Mouse (Mus musculus) megakaryocyte, embryonic 14.5 days (primary cell): ENCODE results near the gene Gm21969. TPM values are rescaled to one million over a fixed set of nuclear protein-coding genes. Genes with fewer than 3 reads are reported as not detected.

ENCODE experiments used
- H3K27me3 ChIP-seq: replicated peaks from 2 replicates; pipeline ENCODE3; 2012; ENCODE audit warnings: inconsistent platforms
- H3K36me3 ChIP-seq: replicated peaks from 2 replicates; pipeline ENCODE3; 2012; ENCODE audit warnings: low read length, inconsistent platforms, mixed read lengths
- H3K4me1 ChIP-seq: 2 replicates; pipeline ENCODE4 v1.6.1; 2012; ENCODE audit warnings: inconsistent platforms
- H3K4me3 ChIP-seq: replicated peaks from 2 replicates; pipeline ENCODE3; 2012; ENCODE audit warnings: moderate library complexity, mild to moderate bottlenecking, inconsistent platforms
- H3K9me3 ChIP-seq: 2 replicates; pipeline ENCODE4 v1.6.1; 2012; ENCODE audit warnings: inconsistent platforms
- FLI1 ChIP-seq: IDR thresholded peaks from 2 replicates; pipeline ENCODE4 v1.6.1; 2012; ENCODE audit warnings: low read length, inconsistent platforms, mixed read lengths
- GATA1 ChIP-seq: IDR thresholded peaks from 3 replicates; pipeline ENCODE4 v1.6.1; 2012; ENCODE audit warnings: mixed read lengths, low read length, inconsistent platforms, borderline replicate concordance
- polyA plus RNA-seq: library from polyadenylated mRNA; stranded (reverse); fragments of >175 nt; gene quantifications from 2 replicates; pipeline ENCODE4 v1.2.3, GENCODE M21; 2012; ENCODE audit warnings: low replicate concordance; ENCODE audit not compliant: insufficient read depth

Gene Gm21969
- polyA plus RNA-seq, 1 experiment: 0.03 TPM

DNA sequence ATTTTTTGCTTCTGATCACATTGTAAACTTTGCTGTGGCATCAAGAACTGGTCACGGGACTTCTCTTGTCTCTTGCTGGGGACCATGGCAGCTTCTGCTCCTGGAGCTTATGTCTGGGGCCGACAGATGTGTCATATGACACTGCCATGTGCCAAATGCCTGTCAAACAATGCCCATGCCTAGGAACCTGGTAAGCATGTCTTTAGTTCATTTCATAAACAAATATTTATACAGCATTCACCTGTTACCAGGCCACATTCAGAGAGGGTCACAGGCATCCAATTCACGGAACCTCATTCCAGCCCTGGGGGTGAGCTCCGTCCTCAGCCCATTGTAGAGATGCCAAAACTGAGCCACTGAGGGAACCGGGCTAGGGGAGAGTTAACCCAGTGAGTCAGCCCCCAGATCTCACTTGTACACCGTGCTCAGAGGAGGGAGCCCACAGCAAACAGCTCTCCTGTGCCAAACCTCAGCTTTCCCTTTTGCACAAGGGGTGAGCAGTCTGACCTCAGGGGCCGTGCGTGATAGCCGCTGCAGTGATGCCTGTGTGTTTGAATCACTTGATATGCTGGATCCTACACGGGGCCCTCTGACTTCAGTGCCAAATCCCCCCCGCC is 19.2 kb upstream of the Gm21969 start:
- peaks cover 91% of the 10 kb centered on the region for H3K27me3 ChIP-seq
- H3K9me3 ChIP-seq: no peaks in the 10 kb centered on the region
- H3K4me1 ChIP-seq: peaks cover 9% of the 10 kb centered on the region; the same call in 1 of the 2 replicates
- no peak for TF ChIP-seq GATA1
- no peak for TF ChIP-seq FLI1
- no peak overlapping the region for H3K4me3 ChIP-seq
- H3K36me3 ChIP-seq: no peaks in the 10 kb centered on the region

- Histone ChIP-seq H3K9me3 (no peaks in the 10 kb centered on the region), H3K36me3 (no peaks in the 10 kb centered on the region), H3K4me1 (peaks cover 9% of the 10 kb centered on the region; the same call in 1 of the 2 replicates), H3K4me3 (no peak overlapping the region), H3K27me3 (peaks cover 86% of the 10 kb centered on the region)
- no peak for TF ChIP-seq FLI1
- no peak for TF ChIP-seq GATA1
Measured at GRCm38 (mm10) chr4:139584704-139585103, 18.3 kb upstream of the Gm21969 start.

- Histone ChIP-seq H3K4me1 (peaks cover 9% of the 10 kb centered on the region; the same call in 1 of the 2 replicates), H3K4me3 (peak overlapping the region; percentile 15), H3K36me3 (no peaks in the 10 kb centered on the region), H3K9me3 (no peaks in the 10 kb centered on the region), H3K27me3 (peaks cover 86% of the 10 kb centered on the region)
- no peak for TF ChIP-seq GATA1
- no peak for TF ChIP-seq FLI1
Measured at GRCm38 (mm10) chr4:139585713-139586112, 17.3 kb upstream of the Gm21969 start.

GRCm38 (mm10) chr4:139587370-139587769 is 15.6 kb upstream of the Gm21969 start:
- no peaks in the 10 kb centered on the region for H3K36me3 ChIP-seq
- H3K9me3 ChIP-seq: no peaks in the 10 kb centered on the region
- peaks cover 85% of the 10 kb centered on the region for H3K27me3 ChIP-seq
- TF ChIP-seq FLI1: no peak
- TF ChIP-seq GATA1: no peak
- no peak overlapping the region for H3K4me3 ChIP-seq
- 0 out of 2 replicates have a peak, but pooled peaks cover 3% of the 10 kb centered on the region for H3K4me1 ChIP-seq

- H3K4me1 ChIP-seq: 0 out of 2 replicates have a peak, but pooled peaks cover 3% of the 10 kb centered on the region
- H3K9me3 ChIP-seq: no peaks in the 10 kb centered on the region
- H3K4me3 ChIP-seq: no peak overlapping the region
- H3K27me3 ChIP-seq: peaks cover 83% of the 10 kb centered on the region
- no peaks in the 10 kb centered on the region for H3K36me3 ChIP-seq
- TF ChIP-seq FLI1: no peak
- TF ChIP-seq GATA1: no peak
Measured at GRCm38 (mm10) chr4:139587773-139588172, 15.2 kb upstream of the Gm21969 start.

- TF ChIP-seq GATA1 (no peak), FLI1 (no peak)
- no peaks in the 10 kb centered on the region for H3K9me3 ChIP-seq
- H3K4me1 ChIP-seq: 0 out of 2 replicates have a peak, but pooled peaks cover 3% of the 10 kb centered on the region
- no peak overlapping the region for H3K4me3 ChIP-seq
- H3K27me3 ChIP-seq: peaks cover 78% of the 10 kb centered on the region
- no peaks in the 10 kb centered on the region for H3K36me3 ChIP-seq
Measured at GRCm38 (mm10) chr4:139589351-139590027, 13.5 kb upstream of the Gm21969 start.

- TF ChIP-seq FLI1 (no peak), GATA1 (no peak)
- 0 out of 2 replicates have a peak, but pooled peaks cover 3% of the 10 kb centered on the region for H3K4me1 ChIP-seq
- H3K36me3 ChIP-seq: no peaks in the 10 kb centered on the region
- no peaks in the 10 kb centered on the region for H3K9me3 ChIP-seq
- peaks cover 80% of the 10 kb centered on the region for H3K27me3 ChIP-seq
- H3K4me3 ChIP-seq: no peak overlapping the region
Measured at GRCm38 (mm10) chr4:139590446-139590845, 12.5 kb upstream of the Gm21969 start.

DNA sequence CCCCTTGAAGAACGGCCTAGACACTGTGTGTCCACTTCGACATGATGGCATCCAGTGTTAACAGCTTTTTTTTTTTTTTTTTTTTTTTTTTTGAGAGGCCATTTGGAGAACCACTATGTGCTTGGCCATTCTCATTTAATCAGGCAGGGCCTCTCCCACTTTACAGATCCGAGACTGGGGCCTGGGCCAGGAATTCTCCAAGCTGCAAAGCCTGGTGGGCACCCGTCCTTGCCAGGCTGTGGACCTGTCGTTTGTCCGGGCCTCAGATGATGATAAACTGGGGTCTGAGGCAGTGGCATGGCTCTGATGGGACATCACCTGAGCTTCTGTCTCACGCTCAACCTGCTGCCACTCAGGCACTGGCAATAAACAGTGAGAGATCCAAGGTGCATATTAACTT is 10.1 kb upstream of the Gm21969 start:
- peaks cover 12% of the 10 kb centered on the region for H3K4me1 ChIP-seq
- H3K36me3 ChIP-seq: no peaks in the 10 kb centered on the region
- H3K27me3 ChIP-seq: peaks cover 83% of the 10 kb centered on the region
- TF ChIP-seq GATA1 (no peak), FLI1 (no peak)
- H3K9me3 ChIP-seq: no peaks in the 10 kb centered on the region
- no peak overlapping the region for H3K4me3 ChIP-seq

DNA sequence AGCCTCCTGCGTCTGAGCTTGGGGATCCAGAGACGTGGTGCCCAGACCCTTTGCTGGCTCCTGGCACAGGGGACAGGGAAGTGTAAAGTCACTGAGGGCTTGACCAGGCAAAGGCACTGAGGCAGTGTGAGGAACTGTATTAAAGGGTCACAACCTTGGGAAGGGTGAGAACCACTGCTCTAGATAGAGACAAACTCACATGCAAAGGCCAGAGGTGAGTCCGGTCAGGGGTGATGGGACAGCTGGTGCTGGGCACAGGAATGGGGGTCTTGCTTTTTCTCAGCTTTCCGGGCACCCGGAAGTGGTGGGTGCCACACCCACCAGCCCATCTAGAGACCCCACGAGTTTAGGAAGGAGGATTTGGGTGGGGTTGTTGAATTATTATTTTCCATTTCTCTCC is 9.6 kb upstream of the Gm21969 start:
- H3K9me3 ChIP-seq: no peaks in the 10 kb centered on the region
- H3K4me3 ChIP-seq: no peak overlapping the region
- no peaks in the 10 kb centered on the region for H3K36me3 ChIP-seq
- peaks cover 83% of the 10 kb centered on the region for H3K27me3 ChIP-seq
- peaks cover 17% of the 10 kb centered on the region for H3K4me1 ChIP-seq
- TF ChIP-seq GATA1: no peak
- no peak for TF ChIP-seq FLI1

GRCm38 (mm10) chr4:139594062-139594461 is 8.9 kb upstream of the Gm21969 start:
- no peak for TF ChIP-seq FLI1
- no peak for TF ChIP-seq GATA1
- H3K36me3 ChIP-seq: no peaks in the 10 kb centered on the region
- H3K4me3 ChIP-seq: no peak overlapping the region

More at GRCm38 (mm10) chr4:139594062-139594461, 8.9 kb upstream of the Gm21969 start:
- Histone ChIP-seq H3K9me3 (no peaks in the 10 kb centered on the region), H3K4me1 (peaks cover 24% of the 10 kb centered on the region), H3K27me3 (peaks cover 88% of the 10 kb centered on the region)
